Mouse (Mus musculus): ENCODE data around the gene Tppp3.

Gene Tppp3

GRCm38 (mm10) chr8:105471314-105472015 is at the start of gene Tppp3:
Tppp3 (minus strand) TSS chr8:105471526.
- peak; percentile 72 for DNase-seq

DNA sequence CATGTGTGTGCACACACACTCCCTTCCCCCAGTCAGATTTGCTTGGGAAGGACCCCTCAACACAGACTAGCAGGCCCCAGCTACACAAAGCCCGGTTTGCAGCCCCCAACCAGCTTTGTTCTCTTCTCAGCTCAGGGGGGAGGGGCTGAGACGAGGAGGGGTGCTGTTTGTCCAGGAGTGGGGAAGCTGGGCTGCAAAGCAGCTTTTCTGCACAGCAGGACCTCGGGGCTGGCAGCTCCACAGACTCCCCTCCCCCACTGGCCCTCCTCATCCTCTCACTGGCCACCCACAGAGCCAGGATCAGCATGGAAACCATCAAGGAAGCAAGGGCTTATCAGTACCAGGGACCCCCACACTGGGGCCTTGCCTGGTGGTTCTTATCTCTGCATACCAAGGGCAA is 49.7 kb upstream of the Tppp3 start:
- no peak for DNase-seq

GRCm38 (mm10) chr8:105520521-105520920 is 49.2 kb upstream of the Tppp3 start:
- DNase-seq: no peak

GRCm38 (mm10) chr8:105519591-105519990 is 48.3 kb upstream of the Tppp3 start:
- no peak for DNase-seq

- peak; percentile 50 for DNase-seq
Measured at GRCm38 (mm10) chr8:105518436-105519313, 47.3 kb upstream of the Tppp3 start, which contains the start of gene Hsd11b2. Hsd11b2 (plus strand) TSS chr8:105518755.

- no peak for DNase-seq
Measured at GRCm38 (mm10) chr8:105517346-105517745, 46.0 kb upstream of the Tppp3 start.

- DNase-seq: peak; percentile 62
Measured at GRCm38 (mm10) chr8:105516018-105516645, 44.8 kb upstream of the Tppp3 start.

DNA sequence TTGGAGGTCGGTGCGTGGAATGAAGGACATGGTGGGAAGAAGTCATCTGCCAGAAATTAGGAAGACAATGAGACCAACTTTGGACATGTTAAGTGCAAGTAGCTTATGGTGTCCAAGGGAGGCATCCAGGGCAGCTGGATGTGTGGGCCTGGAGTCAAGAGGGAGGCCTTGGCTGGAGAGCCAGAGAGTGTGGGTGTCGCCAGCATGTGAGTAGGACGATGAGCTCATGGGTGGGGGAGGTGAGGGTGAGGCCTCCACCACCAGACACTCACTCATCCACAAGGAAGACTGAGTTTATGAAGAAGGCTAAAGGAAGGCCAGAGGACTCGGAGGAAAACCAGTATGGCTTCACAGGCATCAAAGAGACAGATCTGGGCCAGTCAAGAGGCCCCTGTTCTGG is 43.3 kb upstream of the Tppp3 start:
- no peak for DNase-seq

GRCm38 (mm10) chr8:105514194-105514593 is 42.9 kb upstream of the Tppp3 start:
- no peak for DNase-seq

DNA sequence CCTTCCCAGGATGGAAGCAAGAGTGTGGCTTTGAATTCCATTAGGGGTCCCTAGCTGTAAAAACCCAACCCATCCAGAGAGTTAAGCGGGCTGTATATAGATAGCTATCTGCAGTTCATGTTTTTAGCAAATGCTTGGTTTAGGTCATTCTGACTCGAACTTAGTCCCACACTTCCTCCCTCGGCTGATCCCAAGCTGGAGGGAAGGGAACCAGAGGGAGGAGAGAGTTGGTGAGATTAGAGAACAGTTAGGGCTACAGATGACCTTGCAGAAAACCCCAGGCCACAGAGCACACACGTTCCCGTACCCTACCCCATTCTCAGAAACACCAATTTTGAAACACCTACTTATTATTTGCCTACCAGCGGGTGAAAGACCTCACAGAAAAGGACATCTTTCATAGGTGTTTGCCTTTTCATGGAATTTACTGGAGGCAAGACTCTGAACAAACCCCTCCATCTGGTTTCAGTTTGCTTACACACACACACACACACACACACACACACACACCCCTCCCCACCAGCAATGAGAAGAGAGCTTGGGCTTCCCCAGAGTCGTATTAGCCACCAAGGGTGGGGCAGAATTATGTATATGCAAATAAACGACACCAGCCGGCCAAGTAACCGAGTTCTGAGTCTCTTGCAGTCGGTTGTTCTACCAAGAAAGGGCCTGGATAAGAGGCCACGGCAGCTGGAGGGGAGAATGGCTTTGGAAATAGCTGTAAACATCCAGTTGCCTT is 38.8 kb upstream of the Tppp3 start:
- no peak for DNase-seq

- no peak for DNase-seq
Measured at GRCm38 (mm10) chr8:105508758-105509157, 37.4 kb upstream of the Tppp3 start.

DNA sequence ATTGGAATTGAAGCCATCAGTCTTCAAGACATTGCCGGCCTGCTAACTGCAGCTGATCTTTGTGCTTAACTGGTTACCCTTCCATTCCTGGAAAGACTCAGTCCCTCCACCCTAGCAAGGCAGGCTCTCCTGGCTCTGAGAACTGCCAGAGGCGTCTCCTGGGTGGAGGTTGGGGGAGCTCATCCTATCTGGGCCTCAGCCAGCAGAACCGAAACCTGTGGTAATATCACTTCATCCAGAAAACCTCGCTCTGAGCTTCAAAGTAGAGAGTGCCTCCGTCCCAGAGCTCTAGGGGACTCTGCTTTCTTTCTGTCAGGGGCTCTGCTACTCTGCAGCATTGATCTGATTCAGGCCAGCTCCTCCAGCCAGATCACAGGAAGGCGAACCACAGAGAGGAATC is 35.7 kb upstream of the Tppp3 start:
- DNase-seq: no peak

DNA sequence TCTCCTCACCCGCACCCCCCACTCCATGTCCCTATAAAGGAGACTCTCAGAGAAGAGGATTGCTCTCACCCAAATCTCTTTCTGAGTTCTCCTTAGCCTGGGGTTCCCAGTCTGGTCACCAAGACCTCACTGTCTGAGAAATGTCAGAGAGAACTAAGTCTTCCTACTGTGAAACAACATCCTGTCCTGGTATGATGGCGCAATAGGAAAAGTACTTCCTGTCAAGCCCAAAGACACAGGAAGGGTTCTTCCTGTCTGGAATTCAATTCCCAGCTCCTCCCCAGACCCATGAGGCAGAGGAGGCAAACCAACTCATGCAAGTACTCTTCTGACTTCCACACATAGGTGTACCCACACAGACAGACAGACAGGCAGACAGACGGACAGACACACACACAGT is 33.3 kb upstream of the Tppp3 start:
- DNase-seq: no peak

DNA sequence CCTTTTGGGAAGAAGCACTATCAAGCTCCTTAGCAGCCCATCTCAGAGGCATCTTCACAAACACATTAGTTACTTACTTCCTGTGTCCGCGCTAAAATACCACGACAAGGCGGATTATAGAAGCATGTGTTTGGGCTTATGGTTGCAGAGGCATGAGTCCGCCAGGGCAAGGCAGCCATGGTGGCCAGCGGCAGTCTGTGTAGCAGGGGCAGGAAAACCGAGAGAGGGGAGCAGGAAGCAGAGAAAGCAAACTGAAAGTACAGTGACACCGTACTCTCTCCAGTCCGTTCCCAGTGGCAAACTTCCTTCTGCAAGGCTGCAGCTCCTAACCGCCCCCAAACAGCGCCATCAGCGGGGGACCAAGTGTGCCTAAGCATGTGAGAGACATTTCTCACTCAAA is 28.5 kb upstream of the Tppp3 start:
- no peak for DNase-seq

DNA sequence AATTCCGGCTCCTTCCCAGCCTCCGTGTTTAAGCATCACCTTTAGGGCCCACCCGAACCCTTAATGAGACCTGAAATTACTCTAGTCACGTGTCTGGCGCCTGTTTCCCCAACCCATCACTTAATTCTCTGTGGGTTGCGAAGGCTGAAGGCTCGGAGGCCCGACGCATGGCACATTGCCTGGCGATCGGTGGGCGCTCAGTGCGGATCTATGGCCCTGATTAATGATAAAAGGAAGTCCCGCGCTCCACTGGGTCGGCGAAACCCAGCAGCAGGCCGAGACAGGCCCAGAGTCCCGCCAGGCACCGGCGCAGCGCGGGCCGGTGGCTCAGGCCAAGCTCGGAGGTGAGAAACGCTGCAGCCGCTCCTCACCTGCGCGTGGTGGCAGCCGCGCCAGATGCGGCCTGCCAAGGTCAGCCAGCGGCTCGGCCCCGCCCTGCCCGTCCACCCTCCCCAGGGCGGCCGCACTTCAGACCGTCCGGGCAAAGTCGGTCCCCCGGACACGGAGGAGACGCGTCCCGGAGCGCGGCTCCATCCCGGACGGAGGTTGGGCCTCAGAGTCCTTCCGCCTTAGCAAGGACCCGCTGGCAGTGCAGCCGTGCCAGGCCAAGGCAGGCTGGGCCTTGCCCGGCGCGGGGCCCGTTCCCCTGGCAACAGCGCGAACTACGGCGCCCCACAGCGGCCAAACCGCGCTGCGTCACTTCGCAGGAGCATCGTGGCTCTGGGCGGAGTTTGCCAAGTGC is 25.3 kb upstream of the Tppp3 start, which contains the start of gene Zdhhc1:
Gene Zdhhc1 (minus strand): TSS at position 464 of the 742 bp plus-strand sequence.
- DNase-seq: peak; percentile 90

GRCm38 (mm10) chr8:105495350-105496302 is 24.3 kb upstream of the Tppp3 start:
- DNase-seq: no peak

- no peak for DNase-seq
Measured at GRCm38 (mm10) chr8:105494566-105494965, 23.2 kb upstream of the Tppp3 start.

GRCm38 (mm10) chr8:105493495-105493894 is 22.2 kb upstream of the Tppp3 start:
- no peak for DNase-seq

DNA sequence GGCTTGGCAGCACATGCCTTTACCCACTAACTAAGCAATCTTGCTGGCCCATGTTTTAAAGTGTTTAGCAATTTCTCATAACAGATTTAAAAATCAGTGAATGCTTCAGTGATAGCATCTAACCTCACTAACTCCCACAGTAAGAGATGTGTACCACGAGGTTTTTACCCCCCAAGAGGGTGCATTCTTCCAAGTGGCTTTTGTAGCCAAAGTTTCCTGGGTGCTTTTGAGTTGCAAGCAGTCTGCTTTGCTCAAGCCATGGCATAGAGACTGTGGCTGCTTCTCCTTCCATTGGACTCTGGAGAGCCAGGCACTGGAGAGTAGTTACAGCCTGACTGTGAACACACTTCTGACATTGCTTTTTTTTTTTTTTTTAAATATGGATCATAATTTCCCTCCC is 18.0 kb upstream of the Tppp3 start:
- DNase-seq: no peak

- no peak for DNase-seq
Measured at GRCm38 (mm10) chr8:105488082-105488481, 16.8 kb upstream of the Tppp3 start.

DNA sequence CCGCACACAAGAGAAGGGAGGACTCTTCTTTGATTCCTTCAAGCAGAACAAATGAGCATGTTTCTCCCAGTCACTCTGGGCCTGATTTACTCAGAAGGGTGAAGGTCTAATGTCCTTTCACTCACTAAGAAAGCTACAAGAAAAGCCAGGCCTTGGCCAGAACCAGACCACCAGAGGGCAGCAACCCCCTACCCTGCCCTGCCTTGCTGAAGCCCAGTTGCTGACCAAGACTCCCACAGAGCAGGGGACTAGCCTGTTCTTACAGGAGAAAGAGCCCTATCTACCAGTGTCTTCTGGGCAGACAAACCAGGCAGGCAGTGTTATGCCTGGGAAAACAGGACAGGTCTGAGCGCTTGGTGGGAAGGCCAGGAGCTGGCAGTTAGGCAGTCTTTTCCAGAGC is 13.1 kb upstream of the Tppp3 start:
- no peak for DNase-seq

All from right cerebral cortex, postnatal 25 days (tissue).